Mouse (Mus musculus) lung, embryonic 15.5 days (tissue): ENCODE measurements around the gene Synj2. TPM values are rescaled to one million over a fixed set of nuclear protein-coding genes. Genes with fewer than 3 reads are reported as not detected.

ENCODE experiments used
- ATAC-seq: fragments of 200-750 bp; cut with Nextera tagmentation; 2 replicates; pipeline ENCODE4 v1.8.0; 2017; ENCODE audit warnings: moderate number of reproducible peaks, borderline replicate concordance; ENCODE audit not compliant: low FRiP score, low TSS enrichment; ENCODE audit errors: extremely low read depth
- H3K27ac ChIP-seq: fragments of 300-500 bp; sonication (generic); 2 replicates; pipeline ENCODE4 v1.5.1; 2015; ENCODE audit warnings: moderate library complexity, mild to moderate bottlenecking, inconsistent platforms
- H3K27me3 ChIP-seq: fragments of 300-500 bp; sonication (generic); 2 replicates; pipeline ENCODE4 v1.6.1; 2015; ENCODE audit warnings: inconsistent platforms
- H3K36me3 ChIP-seq: fragments of 300-500 bp; sonication (generic); 2 replicates; pipeline ENCODE4 v1.6.1; 2015; ENCODE audit warnings: inconsistent platforms
- H3K4me1 ChIP-seq: fragments of 300-500 bp; sonication (generic); 2 replicates; pipeline ENCODE4 v1.6.1; 2015; ENCODE audit warnings: inconsistent platforms
- H3K4me2 ChIP-seq: fragments of 300-500 bp; sonication (generic); 2 replicates; pipeline ENCODE4 v1.6.1; 2015; ENCODE audit warnings: inconsistent platforms, mild to moderate bottlenecking, moderate library complexity
- H3K4me3 ChIP-seq: fragments of 300-500 bp; sonication (generic); 2 replicates; pipeline ENCODE4 v1.5.1; 2015; ENCODE audit warnings: mild to moderate bottlenecking, inconsistent platforms
- H3K9ac ChIP-seq: fragments of 300-500 bp; sonication (generic); 2 replicates; pipeline ENCODE4 v1.6.1; 2015; ENCODE audit warnings: inconsistent platforms
- H3K9me3 ChIP-seq: fragments of 300-500 bp; sonication (generic); 2 replicates; pipeline ENCODE4 v1.6.1; 2016; ENCODE audit warnings: inconsistent platforms
- WGBS: fragments of 180-500 bp; shearing (Covaris S2); methylation state at CpG from one replicate; pipeline ENCODE4 v1.1.7; 2015; 5-methylcytosine and 5-hydroxymethylcytosine counted together
- polyA plus RNA-seq: library from polyadenylated mRNA; unstranded; fragments of >200 nt; fragmentation: Nextera tagmentation; extraction: Ambion mirVana; gene quantifications from 2 replicates; pipeline ENCODE4 v1.2.1, GENCODE M21; 2015

Gene Synj2
- polyA plus RNA-seq, 1 experiment from 2014 or later = 3.4 TPM

DNA sequence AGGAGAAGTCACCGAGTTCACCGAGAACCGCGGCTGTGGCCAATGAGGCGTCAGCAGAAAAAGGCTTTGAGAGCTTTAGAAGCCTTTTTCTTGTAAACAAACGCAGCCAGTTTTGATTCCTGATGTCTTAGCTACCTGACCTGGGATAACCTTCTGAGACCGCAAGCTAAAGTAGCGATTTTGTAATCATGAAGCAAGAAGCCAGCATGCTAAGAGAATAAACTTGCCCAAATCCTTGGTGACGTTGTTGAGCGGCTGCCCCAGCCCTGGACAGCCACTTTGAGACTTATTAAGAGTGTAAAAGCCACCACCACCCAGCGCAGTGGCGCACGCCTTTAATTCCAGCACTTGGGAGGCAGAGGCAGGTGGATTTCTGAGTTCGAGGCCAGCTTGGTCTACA lies 4.8 kb upstream of the Synj2 start:
- Histone ChIP-seq H3K9ac (no peak overlapping the region), H3K4me1 (peaks cover 16% of the 10 kb centered on the region), H3K27ac (no peak overlapping the region), H3K27me3 (peaks cover 6% of the 10 kb centered on the region; the same call in 1 of the 2 replicates), H3K4me2 (no peak overlapping the region), H3K9me3 (no peaks in the 10 kb centered on the region), H3K4me3 (no peak overlapping the region), H3K36me3 (peaks cover 2% of the 10 kb centered on the region; the same call in 1 of the 2 replicates)
- no peak for ATAC-seq
- 65% methylated on average over 14 of the region's 14 CpGs for WGBS

DNA sequence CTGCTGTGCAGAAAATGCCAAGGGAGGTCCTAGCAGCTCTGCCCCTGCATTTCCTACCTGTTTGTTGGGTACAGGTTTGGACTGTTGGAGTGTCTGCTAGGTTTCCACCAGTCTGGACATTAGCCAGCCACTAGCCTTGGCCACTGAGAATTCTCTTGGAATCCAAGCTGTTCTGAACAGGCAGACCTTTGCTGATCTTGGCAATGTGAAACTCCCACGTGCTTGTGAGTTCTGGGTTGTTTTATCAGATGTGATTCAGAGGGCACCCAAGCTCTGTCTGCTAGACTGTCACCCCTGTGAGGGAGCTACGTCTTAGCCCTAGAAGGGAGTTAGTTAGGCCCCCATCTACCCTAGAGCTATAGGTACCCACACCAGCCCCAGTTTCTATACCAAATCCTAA lies 3.6 kb upstream of the Synj2 start:
- Histone ChIP-seq H3K4me3 (no peak overlapping the region), H3K36me3 (no peaks in the 10 kb centered on the region), H3K9me3 (no peaks in the 10 kb centered on the region), H3K4me2 (no peak overlapping the region), H3K27ac (no peak overlapping the region), H3K27me3 (peaks cover 11% of the 10 kb centered on the region; the same call in 1 of the 2 replicates), H3K4me1 (peaks cover 24% of the 10 kb centered on the region), H3K9ac (no peak overlapping the region)
- 53% methylated on average over 2 of the region's 2 CpGs for WGBS
- no peak for ATAC-seq

DNA sequence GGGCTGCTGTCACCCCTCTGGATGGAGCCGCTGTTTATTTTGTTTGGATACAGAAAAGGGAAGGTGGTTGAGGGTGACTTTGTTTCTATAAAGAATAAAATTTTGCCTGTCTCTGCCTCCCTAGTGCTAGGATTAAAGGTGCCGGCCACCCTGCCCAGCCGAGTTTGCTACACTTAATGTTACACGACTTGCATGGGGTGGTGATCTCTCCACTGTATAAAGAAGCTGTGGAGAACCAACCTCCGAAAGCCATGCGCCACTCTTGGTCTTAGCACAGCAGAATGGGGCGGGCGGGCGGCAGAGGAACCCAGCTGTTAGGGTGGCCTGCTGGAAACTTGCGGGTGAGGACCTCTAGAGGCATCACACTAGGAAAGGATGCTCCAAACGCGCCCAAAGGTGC lies 1.2 kb upstream of the Synj2 start:
- peaks cover 18% of the 10 kb centered on the region for H3K4me1 ChIP-seq
- peaks cover 11% of the 10 kb centered on the region; the same call in 1 of the 2 replicates for H3K27me3 ChIP-seq
- H3K9me3 ChIP-seq = no peaks in the 10 kb centered on the region
- H3K27ac ChIP-seq = no peak overlapping the region
- no peaks in the 10 kb centered on the region for H3K36me3 ChIP-seq
- no peak overlapping the region for H3K9ac ChIP-seq
- H3K4me3 ChIP-seq = no peak overlapping the region
- H3K4me2 ChIP-seq = peak overlapping the region; percentile 92; the same call in 1 of the 2 replicates
- WGBS = 51% methylated on average over 12 of the region's 12 CpGs
- no peak for ATAC-seq

DNA sequence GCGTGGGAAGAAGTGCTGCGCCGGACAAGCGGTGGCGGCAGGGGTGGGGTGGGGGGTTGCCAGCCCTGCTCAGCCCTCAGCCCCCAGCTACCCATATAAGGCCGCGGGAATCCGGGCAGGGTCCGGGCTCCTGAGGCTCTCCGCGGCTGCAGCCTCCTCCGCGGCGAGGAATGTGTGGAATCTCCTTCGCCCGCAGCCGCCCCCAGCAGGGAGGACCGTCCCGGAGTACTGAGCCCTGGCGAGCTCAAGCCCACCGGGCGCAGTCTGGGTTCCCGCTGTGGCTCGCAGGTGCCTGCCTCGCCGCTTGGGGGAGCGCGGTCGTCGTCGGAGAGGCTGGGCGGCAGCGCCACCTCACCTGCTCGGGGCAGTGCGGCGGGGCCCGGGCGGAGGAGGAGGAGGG lies 288 bp upstream of the Synj2 start:
- peak overlapping the region; percentile 29; the same call in 1 of the 2 replicates for H3K27ac ChIP-seq
- peak overlapping the region; percentile 74 for H3K4me3 ChIP-seq
- peaks cover 11% of the 10 kb centered on the region; the same call in 1 of the 2 replicates for H3K27me3 ChIP-seq

DNA sequence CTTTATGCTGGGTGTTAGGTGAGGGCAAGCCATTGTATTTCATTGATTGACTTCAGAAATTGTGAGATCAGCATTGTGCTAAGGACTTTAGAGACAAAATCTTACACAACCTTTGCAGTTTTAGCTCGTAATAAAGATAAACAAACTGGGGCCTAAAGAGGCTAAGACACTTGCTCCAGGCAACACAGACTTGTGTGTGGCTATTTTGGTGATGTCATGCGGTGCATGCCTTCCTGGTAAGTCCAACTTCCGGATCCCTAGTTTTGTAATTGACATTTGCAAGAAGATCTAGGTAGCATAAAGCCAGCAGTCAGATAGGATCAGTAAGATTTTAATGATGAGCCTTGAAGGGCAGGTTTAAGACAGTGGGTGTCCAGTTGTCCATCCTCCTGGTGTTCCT lies 1.1 kb downstream of the Synj2 start:
- H3K27ac ChIP-seq = no peak overlapping the region
- ATAC-seq = no peak

More for the DNA sequence above, 288 bp upstream of the Synj2 start:
- Histone ChIP-seq H3K36me3 (no peaks in the 10 kb centered on the region), H3K9me3 (no peaks in the 10 kb centered on the region), H3K4me2 (peak overlapping the region; percentile 92), H3K4me1 (peaks cover 12% of the 10 kb centered on the region), H3K9ac (peak overlapping the region; percentile 44)
- ATAC-seq = peak; percentile 92
- WGBS = 1% methylated on average over 21 of the region's 38 CpGs

DNA sequence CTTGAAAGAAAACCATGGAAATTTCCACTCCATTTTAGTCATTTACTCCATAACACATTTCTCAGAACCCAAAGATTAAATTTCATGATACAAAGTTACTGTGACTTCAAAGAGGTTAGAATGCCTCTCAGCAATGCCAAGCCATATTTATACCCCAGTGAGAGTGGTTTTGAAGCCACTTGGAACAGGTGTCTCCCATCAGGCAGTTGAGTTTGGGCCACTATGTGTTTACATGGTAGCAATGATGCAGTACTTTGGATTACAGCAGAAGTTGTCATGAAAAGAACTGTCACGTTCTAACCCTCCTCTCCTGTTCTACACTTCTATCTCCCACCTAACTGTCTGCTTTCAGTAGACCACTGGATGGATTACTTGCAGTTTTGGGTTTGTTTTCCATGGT lies 2.0 kb downstream of the Synj2 start:
- WGBS = 44% methylated on average over 1 of the region's 1 CpGs
- H3K9ac ChIP-seq = no peak overlapping the region
- peaks cover 11% of the 10 kb centered on the region; the same call in 1 of the 2 replicates for H3K27me3 ChIP-seq
- no peak overlapping the region for H3K27ac ChIP-seq
- no peak overlapping the region for H3K4me2 ChIP-seq
- H3K36me3 ChIP-seq = no peaks in the 10 kb centered on the region
- H3K9me3 ChIP-seq = no peaks in the 10 kb centered on the region
- H3K4me1 ChIP-seq = peaks cover 18% of the 10 kb centered on the region
- H3K4me3 ChIP-seq = no peak overlapping the region
- ATAC-seq = no peak

More for the DNA sequence above, 1.1 kb downstream of the Synj2 start:
- Histone ChIP-seq H3K9me3 (no peaks in the 10 kb centered on the region), H3K4me3 (peak overlapping the region; percentile 74), H3K4me1 (peaks cover 18% of the 10 kb centered on the region), H3K27me3 (peaks cover 11% of the 10 kb centered on the region; the same call in 1 of the 2 replicates), H3K36me3 (no peaks in the 10 kb centered on the region), H3K4me2 (peak overlapping the region; percentile 92), H3K9ac (no peak overlapping the region)
- 55% methylated on average over 3 of the region's 3 CpGs for WGBS

DNA sequence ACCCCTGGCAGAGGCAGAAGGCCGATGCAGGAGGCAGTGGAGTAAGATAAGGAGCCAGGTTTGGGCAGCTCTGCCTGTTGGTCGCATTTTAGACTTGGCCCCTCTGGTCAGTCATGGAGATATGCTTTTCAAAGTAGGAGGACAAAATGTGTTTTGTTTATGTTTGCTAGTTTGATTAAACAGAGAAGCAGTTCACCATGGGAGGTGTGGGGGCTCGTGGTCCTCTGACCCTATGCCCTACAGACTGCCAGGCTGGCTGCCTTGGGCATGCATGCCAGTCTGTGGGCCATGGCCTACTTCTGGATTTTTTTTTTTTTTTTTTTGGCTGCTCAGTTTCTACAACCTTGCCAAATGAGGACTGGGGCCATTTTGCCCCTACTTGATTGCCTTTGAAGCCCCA lies 6.0 kb downstream of the Synj2 start:
- H3K27ac ChIP-seq = no peak overlapping the region
- H3K9ac ChIP-seq = no peak overlapping the region
- WGBS = 63% methylated on average over 3 of the region's 3 CpGs
- no peaks in the 10 kb centered on the region for H3K9me3 ChIP-seq
- peaks cover 7% of the 10 kb centered on the region; the same call in 1 of the 2 replicates for H3K4me1 ChIP-seq
- H3K4me2 ChIP-seq = no peak overlapping the region
- H3K4me3 ChIP-seq = no peak overlapping the region
- H3K27me3 ChIP-seq = no peaks in the 10 kb centered on the region
- ATAC-seq = no peak
- no peaks in the 10 kb centered on the region for H3K36me3 ChIP-seq

DNA sequence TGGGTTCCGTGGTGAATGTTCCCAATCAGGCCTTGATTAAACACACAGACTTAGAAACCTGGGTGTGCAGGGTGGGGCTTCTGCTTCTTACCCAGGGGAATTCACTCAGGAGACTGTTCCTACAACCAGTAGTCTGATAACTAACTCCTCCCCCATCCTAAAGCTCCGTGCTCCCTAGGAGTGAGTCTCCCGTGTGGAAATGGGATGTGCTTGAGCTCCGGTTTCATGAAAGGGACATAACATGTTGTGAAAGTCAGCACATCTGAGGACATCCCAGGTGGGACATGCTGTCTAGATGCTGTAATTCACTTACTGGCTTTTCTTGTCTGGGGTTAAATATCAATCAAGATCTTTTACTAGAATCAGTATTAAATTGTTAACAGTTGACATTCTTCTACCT lies 11.4 kb downstream of the Synj2 start:
- H3K27ac ChIP-seq = no peak overlapping the region
- H3K4me2 ChIP-seq = no peak overlapping the region
- H3K27me3 ChIP-seq = no peaks in the 10 kb centered on the region
- WGBS = 71% methylated on average over 4 of the region's 4 CpGs
- no peaks in the 10 kb centered on the region for H3K4me1 ChIP-seq
- H3K4me3 ChIP-seq = no peak overlapping the region
- ATAC-seq = no peak
- no peaks in the 10 kb centered on the region for H3K36me3 ChIP-seq
- H3K9ac ChIP-seq = no peak overlapping the region
- H3K9me3 ChIP-seq = no peaks in the 10 kb centered on the region

DNA sequence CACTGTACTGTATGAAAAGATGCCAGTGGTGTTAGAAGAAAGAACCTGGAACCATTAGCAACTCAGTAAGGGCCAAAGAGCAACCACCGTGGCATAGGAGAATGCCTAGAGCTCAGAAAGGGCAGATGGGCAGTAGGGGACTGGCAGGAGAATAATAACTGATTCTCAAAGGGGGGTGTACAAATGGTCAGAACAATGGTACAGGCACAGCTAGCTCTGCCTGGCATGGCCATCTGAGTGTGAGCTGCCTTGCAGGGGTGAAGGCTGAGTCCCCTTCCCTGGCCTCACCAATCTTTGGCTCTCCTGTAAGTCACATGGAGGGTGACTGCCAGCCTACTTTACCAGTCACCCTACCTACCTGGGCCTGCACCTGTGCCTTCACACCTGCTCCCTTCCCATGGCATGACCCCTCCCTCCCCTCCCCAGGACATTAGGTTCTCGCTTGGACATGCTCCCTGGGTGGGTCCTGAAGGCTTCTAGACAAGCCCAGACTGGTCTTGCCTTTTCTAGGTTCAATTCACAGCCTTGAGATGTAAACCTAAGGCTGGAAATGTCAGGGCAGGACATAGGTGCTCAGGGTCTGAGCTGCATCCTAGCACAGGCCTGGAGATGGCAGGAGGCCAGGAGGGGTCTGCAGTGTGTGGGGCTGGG lies 15.4 kb downstream of the Synj2 start:
- peaks cover 25% of the 10 kb centered on the region for H3K4me1 ChIP-seq
- no peak overlapping the region for H3K4me3 ChIP-seq
- no peaks in the 10 kb centered on the region for H3K27me3 ChIP-seq
- H3K4me2 ChIP-seq = no peak overlapping the region
- ATAC-seq = no peak
- H3K9ac ChIP-seq = no peak overlapping the region
- H3K9me3 ChIP-seq = no peaks in the 10 kb centered on the region
- H3K36me3 ChIP-seq = no peaks in the 10 kb centered on the region
- 86% methylated on average over 2 of the region's 2 CpGs for WGBS
- H3K27ac ChIP-seq = no peak overlapping the region

DNA sequence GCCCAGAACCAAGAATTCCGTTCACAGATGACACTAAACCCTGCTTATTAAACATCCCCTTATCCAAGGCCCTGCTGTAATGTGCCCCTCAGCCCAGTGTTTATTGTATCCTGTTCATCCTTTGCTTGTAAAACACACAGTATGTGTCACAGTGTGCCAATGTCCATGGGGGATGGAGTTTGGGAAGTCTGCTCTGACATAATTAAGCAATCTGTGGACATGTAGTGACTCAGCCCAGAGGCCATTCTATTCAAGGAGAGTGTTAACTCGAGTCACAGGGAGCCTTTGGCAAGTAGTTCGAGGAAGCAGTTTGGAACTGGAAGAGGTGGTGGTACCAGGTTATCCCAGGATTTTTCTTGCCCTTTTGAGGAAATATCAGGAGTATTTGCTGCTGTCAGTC lies 16.0 kb downstream of the Synj2 start:
- Histone ChIP-seq H3K27ac (no peak overlapping the region), H3K36me3 (no peaks in the 10 kb centered on the region), H3K4me1 (peaks cover 25% of the 10 kb centered on the region), H3K9ac (no peak overlapping the region), H3K4me2 (no peak overlapping the region), H3K27me3 (no peaks in the 10 kb centered on the region), H3K9me3 (no peaks in the 10 kb centered on the region), H3K4me3 (no peak overlapping the region)
- ATAC-seq = no peak
- WGBS = 50% methylated on average over 3 of the region's 3 CpGs

DNA sequence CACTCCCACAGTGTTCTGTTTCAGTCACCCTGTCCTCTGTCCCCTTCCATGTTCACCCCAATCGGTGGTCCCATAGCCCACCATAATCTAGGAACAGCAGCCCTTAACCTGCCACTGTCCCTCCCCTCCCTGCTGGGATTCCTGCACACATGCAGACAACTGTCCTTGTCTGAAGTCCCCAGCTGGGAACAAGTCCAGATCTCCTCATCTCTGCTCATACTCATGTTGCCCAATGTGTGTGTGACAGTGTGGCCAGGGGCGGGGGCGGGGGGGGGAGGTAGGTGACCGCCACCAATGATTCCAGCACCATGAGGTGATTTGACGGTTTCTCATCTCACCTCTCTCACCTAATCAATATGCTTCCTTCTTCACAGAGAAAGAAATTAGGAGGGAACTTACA lies 17.1 kb downstream of the Synj2 start:
- WGBS = 89% methylated on average over 5 of the region's 5 CpGs
- no peak overlapping the region for H3K4me2 ChIP-seq
- H3K36me3 ChIP-seq = no peaks in the 10 kb centered on the region
- H3K27me3 ChIP-seq = no peaks in the 10 kb centered on the region
- no peak for ATAC-seq
- H3K27ac ChIP-seq = no peak overlapping the region
- no peaks in the 10 kb centered on the region for H3K9me3 ChIP-seq
- H3K4me3 ChIP-seq = no peak overlapping the region
- peaks cover 25% of the 10 kb centered on the region for H3K4me1 ChIP-seq
- H3K9ac ChIP-seq = no peak overlapping the region

DNA sequence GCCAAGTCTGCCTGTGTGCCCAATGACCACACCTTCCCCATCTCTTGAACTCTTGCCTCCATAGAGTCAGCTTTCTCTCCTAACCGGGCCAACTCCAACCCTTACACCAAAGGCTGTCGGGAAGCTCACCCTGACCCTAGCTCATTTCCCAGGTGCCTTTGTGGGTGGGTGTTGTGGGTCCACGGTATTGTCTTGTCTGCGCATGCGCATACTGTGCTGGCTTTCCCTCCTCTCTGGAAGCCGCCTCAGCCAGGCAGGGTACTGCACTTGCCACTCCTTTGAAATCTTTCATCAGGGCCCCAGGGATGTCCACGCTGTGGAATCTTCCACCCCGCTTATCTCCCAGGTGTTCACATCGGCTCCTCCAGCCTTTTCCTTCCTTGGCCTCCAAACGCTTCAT lies 17.6 kb downstream of the Synj2 start:
- no peak overlapping the region for H3K4me3 ChIP-seq
- H3K36me3 ChIP-seq = no peaks in the 10 kb centered on the region

More for the DNA sequence above, 17.6 kb downstream of the Synj2 start:
- H3K9me3 ChIP-seq = no peaks in the 10 kb centered on the region
- peaks cover 25% of the 10 kb centered on the region for H3K4me1 ChIP-seq
- no peaks in the 10 kb centered on the region for H3K27me3 ChIP-seq
- 71% methylated on average over 10 of the region's 10 CpGs for WGBS
- no peak overlapping the region for H3K4me2 ChIP-seq
- H3K27ac ChIP-seq = peak overlapping the region; percentile 76
- no peak for ATAC-seq
- 0 out of 2 replicates have a peak overlapping the region, but pooled peaks have one; percentile 1 for H3K9ac ChIP-seq
